Mouse (Mus musculus): ENCODE data around the gene Gm5286.
"Not testable (repeated sequence)": the region's sequence is repeated elsewhere in the genome, so short reads cannot be mapped to it uniquely, and the experiment has no call there.

Gene Gm5286

GRCm38 (mm10) chr3:94196414-94196813 is at the start of gene Gm5286:
TSS of gene Gm5286 (plus strand) at chr3:94196714.
- DNase-seq (ENCODE audit: low read depth) = not testable (repeated sequence)

GRCm38 (mm10) chr3:94167351-94167750 is 29.2 kb upstream of the Gm5286 start:
- DNase-seq (ENCODE audit: low read depth) = not testable (repeated sequence)

DNA sequence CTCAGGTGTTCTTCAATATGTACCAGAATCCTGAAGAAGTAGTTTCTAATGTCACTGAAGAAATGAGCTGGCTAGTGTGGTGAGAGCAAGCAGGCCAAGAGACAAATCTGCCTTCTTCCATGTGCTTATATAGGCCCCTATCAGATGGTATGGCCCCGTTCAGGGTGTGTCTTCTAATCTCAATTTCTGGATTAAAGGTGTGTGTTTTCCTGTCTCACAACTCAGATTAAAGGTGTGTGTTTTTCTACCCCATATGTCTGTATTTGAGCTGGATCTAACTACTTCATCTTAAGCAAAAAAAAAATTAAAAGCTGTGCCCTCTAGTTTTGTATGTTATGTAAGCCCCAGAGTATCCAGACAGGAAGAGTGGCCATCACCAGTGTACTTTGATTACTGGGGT is 18.4 kb upstream of the Gm5286 start, which contains the start of gene Gm10696:
Gm10696 (minus strand) TSS at position 101 of the 400 bp plus-strand sequence.
- DNase-seq (ENCODE audit: low read depth) = not testable (repeated sequence)
